Mouse (Mus musculus): ENCODE measurements around the gene Mtor.

- TF ChIP-seq POLR2A (IDR thresholded peaks at IDR 0.05; ENCODE audit: borderline replicate concordance, extremely low read depth, insufficient read depth, insufficient read length, poor library complexity, severe bottlenecking), result no peak
- TF ChIP-seq CTCF (IDR thresholded peaks at IDR 0.05; ENCODE audit: borderline replicate concordance, extremely low read depth, insufficient read depth, insufficient read length), result no peak
These were observed 64.7 kb downstream of the Mtor start for GRCm38 (mm10) chr4:148513021-148513559.

All from brain, embryonic 14.5 days (tissue).